Mouse (Mus musculus): ENCODE measurements at regions not wholly inside any gene's neighbourhood (a gene's known extent, or its start where the extent isn't known, plus 50 kb on each side); places are given as distances from the start of the nearest gene placed in this dataset.

DNA sequence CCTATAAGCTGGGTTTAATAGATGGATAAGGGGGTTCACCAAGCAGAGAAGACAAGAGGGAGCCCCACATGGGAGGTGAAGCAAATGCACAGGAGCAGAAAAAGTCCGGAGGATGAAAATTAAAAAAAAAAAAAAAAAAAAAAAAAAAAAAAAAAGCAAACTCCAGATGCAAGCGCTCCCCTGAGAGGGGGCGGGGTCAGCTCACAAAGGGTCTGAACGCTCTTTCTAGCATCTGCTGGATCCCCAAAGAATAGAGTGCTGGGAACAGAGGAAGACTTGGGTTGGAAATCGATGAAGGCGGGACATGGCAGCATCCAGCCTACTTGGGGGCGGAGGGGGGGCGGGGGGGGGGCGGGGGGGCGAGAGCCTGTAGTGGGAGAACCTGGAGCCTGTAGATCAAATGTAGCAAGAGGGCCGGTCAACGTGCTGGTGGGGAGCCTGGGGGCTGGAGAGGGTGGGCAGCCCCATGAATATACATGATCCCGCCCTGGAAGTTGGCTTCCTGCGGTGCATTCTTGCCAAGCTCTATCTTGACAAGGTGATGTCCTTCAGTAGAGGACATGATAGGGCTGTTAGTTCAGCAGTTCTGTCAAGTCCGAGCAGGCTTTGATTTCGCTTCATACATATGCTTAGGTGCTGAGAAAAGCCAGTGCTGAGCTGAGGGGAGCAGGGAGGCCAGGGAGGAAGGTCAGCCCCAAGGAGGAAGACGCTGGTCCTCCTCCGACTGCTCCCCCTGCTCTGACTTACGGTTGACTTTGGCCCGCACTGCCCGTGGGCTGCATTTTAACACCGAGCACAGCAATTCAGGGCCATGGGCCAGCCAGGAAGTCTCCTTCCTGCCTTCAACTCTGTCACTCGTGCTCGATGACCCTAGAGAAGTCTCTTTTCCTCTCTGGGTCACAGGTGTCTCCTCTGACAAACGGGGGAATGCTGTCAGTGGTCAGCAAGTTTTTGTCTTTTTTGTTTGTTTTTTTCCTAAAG is 176.3 kb downstream of the 3100002H09Rik start:
- no peaks in the 10 kb centered on the region for H3K9me3 ChIP-seq (replicated peaks; ENCODE audit: insufficient read depth, low read length)
- no peaks in the 10 kb centered on the region for H3K36me3 ChIP-seq (ENCODE audit: control insufficient read depth in 1 of 2, insufficient read depth in 2 of 2, low read length in 2 of 2)
- H3K27ac ChIP-seq (ENCODE audit: control insufficient read depth, low read depth, low read length): no peak overlapping the region
- no peak overlapping the region for H3K4me3 ChIP-seq (ENCODE audit: control insufficient read depth in 1 of 2, insufficient read depth in 1 of 2, low read depth in 2 of 2, low read length in 2 of 2)
- H3K27me3 ChIP-seq (ENCODE audit: control insufficient read depth in 1 of 2, insufficient read depth in 2 of 2, low read length in 2 of 2): no peaks in the 10 kb centered on the region
- H3K4me1 ChIP-seq (ENCODE audit: control insufficient read depth in 1 of 2, insufficient read depth in 2 of 2, low read length in 2 of 2): no peaks in the 10 kb centered on the region
- no peak for DNase-seq (ENCODE audit: low read depth, low spot score)
- no peak overlapping the region for H3K9ac ChIP-seq (ENCODE audit: control insufficient read depth, low read depth, low read length, poor library complexity, severe bottlenecking)
- TF ChIP-seq ZMIZ1 (IDR thresholded peaks at IDR 0.05; ENCODE audit: low read depth, low read length): no peak
- no peak for TF ChIP-seq ZC3H11A (IDR thresholded peaks at IDR 0.05; ENCODE audit: low read depth, low read length)
- no peak for TF ChIP-seq ELF1 (IDR thresholded peaks at IDR 0.05; ENCODE audit: low read depth, low read length)
- TF ChIP-seq GABPA (IDR thresholded peaks at IDR 0.05; ENCODE audit: low read depth, low read length): no peak
- no peak for TF ChIP-seq CHD1 (IDR thresholded peaks at IDR 0.05; ENCODE audit: low read depth, low read length)
- no peaks in the 10 kb centered on the region for H3K79me2 ChIP-seq (ENCODE audit: control insufficient read depth, insufficient read depth, low read length, poor library complexity)

DNA sequence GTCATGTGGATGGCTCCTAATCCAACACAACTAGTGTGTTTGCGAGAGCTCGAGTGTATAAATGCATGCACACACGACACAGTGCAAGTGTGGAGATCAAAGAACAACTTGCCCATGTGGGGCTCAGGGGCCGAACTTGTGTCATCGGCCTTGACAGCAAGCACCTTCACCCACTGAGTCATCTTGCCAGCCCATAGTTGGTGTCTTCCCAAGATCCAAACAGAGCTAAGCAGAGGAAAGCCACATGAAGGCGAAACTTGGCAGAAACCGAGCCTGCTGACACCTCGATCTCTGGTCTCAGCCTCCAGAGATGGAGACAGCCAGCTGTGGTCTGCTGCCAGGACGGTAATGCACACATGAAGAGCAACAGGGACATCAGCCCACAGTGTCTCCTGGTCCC is 177.1 kb downstream of the 3100002H09Rik start:
- no peak overlapping the region for H3K4me3 ChIP-seq (ENCODE audit: control insufficient read depth in 1 of 2, insufficient read depth in 1 of 2, low read depth in 2 of 2, low read length in 2 of 2)
- H3K36me3 ChIP-seq (ENCODE audit: control insufficient read depth in 1 of 2, insufficient read depth in 2 of 2, low read length in 2 of 2): no peaks in the 10 kb centered on the region
- H3K4me1 ChIP-seq (ENCODE audit: control insufficient read depth in 1 of 2, insufficient read depth in 2 of 2, low read length in 2 of 2): no peaks in the 10 kb centered on the region
- DNase-seq (ENCODE audit: low read depth, low spot score): no peak
- H3K79me2 ChIP-seq (ENCODE audit: control insufficient read depth, insufficient read depth, low read length, poor library complexity): no peaks in the 10 kb centered on the region
- H3K27me3 ChIP-seq (ENCODE audit: control insufficient read depth in 1 of 2, insufficient read depth in 2 of 2, low read length in 2 of 2): no peaks in the 10 kb centered on the region
- no peaks in the 10 kb centered on the region for H3K9me3 ChIP-seq (replicated peaks; ENCODE audit: insufficient read depth, low read length)
- TF ChIP-seq MYC (IDR thresholded peaks at IDR 0.05; ENCODE audit: low read depth, low read length): no peak
- no peak for TF ChIP-seq HCFC1 (IDR thresholded peaks at IDR 0.05; ENCODE audit: low read depth, low read length)
- no peak for TF ChIP-seq TBP (IDR thresholded peaks at IDR 0.05; ENCODE audit: low read depth, low read length)
- TF ChIP-seq MXI1 (IDR thresholded peaks at IDR 0.05; ENCODE audit: low read depth, low read length): no peak
- TF ChIP-seq USF1 (IDR thresholded peaks at IDR 0.05; ENCODE audit: low read depth, low read length): no peak
- TF ChIP-seq ELF1 (IDR thresholded peaks at IDR 0.05; ENCODE audit: low read depth, low read length): no peak
- TF ChIP-seq SMC3 (IDR thresholded peaks at IDR 0.05; ENCODE audit: low read depth, low read length): no peak
- TF ChIP-seq NRF1 (IDR thresholded peaks at IDR 0.05; ENCODE audit: insufficient read depth, low read depth, low read length, poor library complexity, severe bottlenecking): no peak
- no peak overlapping the region for H3K27ac ChIP-seq (ENCODE audit: control insufficient read depth, low read depth, low read length)
- no peak overlapping the region for H3K9ac ChIP-seq (ENCODE audit: control insufficient read depth, low read depth, low read length, poor library complexity, severe bottlenecking)

DNA sequence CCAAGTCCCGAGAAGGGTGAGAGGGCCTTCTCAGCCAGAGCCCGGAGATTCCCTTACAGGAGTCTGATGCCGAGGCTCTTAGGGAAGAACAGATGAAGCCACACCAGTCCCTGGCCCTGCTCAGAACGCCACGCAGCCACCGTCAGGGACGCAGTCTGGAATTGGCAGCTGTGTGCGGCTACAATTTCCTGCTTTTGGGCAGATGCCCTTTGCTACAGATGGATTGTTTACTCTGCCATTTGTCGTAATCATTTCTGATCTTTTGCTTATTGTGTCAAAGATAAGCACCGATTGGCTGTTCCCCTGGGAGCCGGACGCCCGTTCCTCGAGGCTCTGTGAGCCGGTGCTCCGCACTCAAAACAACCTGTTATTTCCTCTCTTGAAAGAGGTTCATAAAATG is 179.4 kb downstream of the 3100002H09Rik start:
- no peaks in the 10 kb centered on the region for H3K27me3 ChIP-seq (ENCODE audit: control insufficient read depth in 1 of 2, insufficient read depth in 2 of 2, low read length in 2 of 2)
- no peak overlapping the region for H3K9ac ChIP-seq (ENCODE audit: control insufficient read depth, low read depth, low read length, poor library complexity, severe bottlenecking)
- H3K36me3 ChIP-seq (ENCODE audit: control insufficient read depth in 1 of 2, insufficient read depth in 2 of 2, low read length in 2 of 2): no peaks in the 10 kb centered on the region
- no peak overlapping the region for H3K4me3 ChIP-seq (ENCODE audit: control insufficient read depth in 1 of 2, insufficient read depth in 1 of 2, low read depth in 2 of 2, low read length in 2 of 2)
- H3K9me3 ChIP-seq (replicated peaks; ENCODE audit: insufficient read depth, low read length): no peaks in the 10 kb centered on the region
- TF ChIP-seq SIN3A (IDR thresholded peaks at IDR 0.05; ENCODE audit: low read length) (no peak), ELF1 (IDR thresholded peaks at IDR 0.05; ENCODE audit: low read depth, low read length) (no peak)
- DNase-seq (ENCODE audit: low read depth, low spot score): no peak
- no peaks in the 10 kb centered on the region for H3K4me1 ChIP-seq (ENCODE audit: control insufficient read depth in 1 of 2, insufficient read depth in 2 of 2, low read length in 2 of 2)
- no peak overlapping the region for H3K27ac ChIP-seq (ENCODE audit: control insufficient read depth, low read depth, low read length)
- H3K79me2 ChIP-seq (ENCODE audit: control insufficient read depth, insufficient read depth, low read length, poor library complexity): no peaks in the 10 kb centered on the region
